Mouse (Mus musculus) myocyte (in vitro differentiated cells): ENCODE results near the gene Cebpe. TPM values are rescaled to one million over a fixed set of nuclear protein-coding genes. Genes with fewer than 3 reads are reported as not detected.

ENCODE experiments used
- H3K27me3 ChIP-seq: one replicate; pipeline ENCODE4 v1.6.1; 2011; ENCODE audit not compliant: control insufficient read depth, insufficient read depth, insufficient read length
- H3K36me3 ChIP-seq: one replicate; pipeline ENCODE4 v1.6.1; 2011; ENCODE audit not compliant: control insufficient read depth, insufficient read depth
- H3K4me2 ChIP-seq: one replicate; pipeline ENCODE4 v1.6.1; 2011; ENCODE audit warnings: low read depth, control low read depth
- H3K4me3 ChIP-seq: one replicate; pipeline ENCODE4 v1.5.1; 2011; ENCODE audit warnings: mild to moderate bottlenecking, control low read depth, moderate library complexity
- H3K79me2 ChIP-seq: one replicate; pipeline ENCODE4 v1.6.1; 2011; ENCODE audit not compliant: control insufficient read depth, insufficient read depth
- H3ac ChIP-seq: one replicate; pipeline ENCODE4 v1.6.1; 2011; ENCODE audit not compliant: control insufficient read depth, insufficient read length
- CEBPB ChIP-seq: IDR thresholded peaks from 2 replicates; pipeline ENCODE4 v1.6.1; 2011; ENCODE audit warnings: mild to moderate bottlenecking, moderate library complexity; ENCODE audit not compliant: poor library complexity, insufficient read depth, severe bottlenecking
- E2F4 ChIP-seq: IDR thresholded peaks from one replicate; pipeline ENCODE4 v1.6.1; 2011; ENCODE audit warnings: mild to moderate bottlenecking, control low read depth, moderate library complexity; ENCODE audit not compliant: insufficient read depth
- MAX ChIP-seq: IDR thresholded peaks from one replicate; pipeline ENCODE4 v1.6.1; 2011; ENCODE audit warnings: low read depth, mild to moderate bottlenecking, control low read depth
- MYOD1 ChIP-seq, 3 experiments: IDR thresholded peaks; one replicate each; pipeline ENCODE4 v1.6.1; 2011; ENCODE audit warnings: control low read depth in 2 of 3, low read depth in 2 of 3, mild to moderate bottlenecking in 2 of 3, moderate library complexity in 1 of 3; ENCODE audit not compliant: insufficient read length in 2 of 3, control insufficient read depth in 1 of 3
- MYOG ChIP-seq, 3 experiments: IDR thresholded peaks; one replicate each; pipeline ENCODE4 v1.6.1; 2011; ENCODE audit warnings: control low read depth in 2 of 3, low read depth in 2 of 3, mild to moderate bottlenecking in 2 of 3; ENCODE audit not compliant: insufficient read length in 2 of 3, control insufficient read depth in 1 of 3, insufficient read depth in 1 of 3
- POLR2A ChIP-seq: IDR thresholded peaks from one replicate; pipeline ENCODE4 v1.6.1; 2011; ENCODE audit warnings: low read depth, mild to moderate bottlenecking, control low read depth, moderate library complexity; ENCODE audit not compliant: insufficient read length
- POLR2AphosphoS2 ChIP-seq: IDR thresholded peaks from one replicate; pipeline ENCODE4 v1.6.1; 2011; ENCODE audit warnings: low read depth, control low read depth; ENCODE audit not compliant: insufficient read length
- REST ChIP-seq: IDR thresholded peaks from one replicate; pipeline ENCODE4 v1.6.1; 2011; ENCODE audit warnings: mild to moderate bottlenecking, control low read depth, moderate library complexity; ENCODE audit not compliant: insufficient read depth, insufficient read length
- SRF ChIP-seq: IDR thresholded peaks from one replicate; pipeline ENCODE4 v1.6.1; 2011; ENCODE audit warnings: low read depth; ENCODE audit not compliant: control insufficient read depth, insufficient read length
- TCF12 ChIP-seq: IDR thresholded peaks from one replicate; pipeline ENCODE4 v1.6.1; 2011; ENCODE audit warnings: mild to moderate bottlenecking, control low read depth; ENCODE audit not compliant: poor library complexity, insufficient read depth, severe bottlenecking
- TCF3 ChIP-seq: IDR thresholded peaks from one replicate; pipeline ENCODE4 v1.6.1; 2011; ENCODE audit warnings: low read depth, control low read depth; ENCODE audit not compliant: insufficient read length
- USF1 ChIP-seq: IDR thresholded peaks from one replicate; pipeline ENCODE4 v1.6.1; 2011; ENCODE audit warnings: low read depth, mild to moderate bottlenecking, control low read depth, moderate library complexity
- polyA plus RNA-seq: library from polyadenylated mRNA; unstranded; fragments of >200 nt; fragmentation: generic; extraction: Trizol; gene quantifications from one replicate; pipeline ENCODE4 v1.2.1, GENCODE M21; 2012; ENCODE audit warnings: missing spikeins

Gene Cebpe
- polyA plus RNA-seq, 1 experiment = not detected

DNA sequence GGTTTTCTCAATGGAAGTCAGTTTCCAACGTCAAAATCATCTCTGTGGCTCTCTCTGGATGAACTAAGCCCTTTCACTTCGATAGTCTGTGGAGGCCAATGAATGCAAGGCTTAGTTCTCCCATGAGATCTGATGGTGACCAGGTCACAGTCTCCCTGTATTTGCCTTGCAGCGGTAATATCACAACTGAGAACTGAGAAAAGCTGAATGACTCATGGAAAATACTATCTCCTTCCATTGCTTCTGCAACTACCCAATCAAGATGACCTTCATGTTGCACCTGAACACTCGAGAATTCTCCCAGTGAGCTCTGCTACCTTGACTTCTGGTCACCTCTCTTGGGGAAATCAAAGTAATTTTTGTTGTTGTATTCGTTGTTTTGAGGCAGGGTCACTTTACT, 15.6 kb upstream of the Cebpe start:
- Histone ChIP-seq H3K36me3 (no peaks in the 10 kb centered on the region), H3ac (no peak overlapping the region), H3K27me3 (peaks cover 44% of the 10 kb centered on the region), H3K4me2 (no peak overlapping the region), H3K4me3 (no peak overlapping the region), H3K79me2 (no peaks in the 10 kb centered on the region)
- no peak for TF ChIP-seq TCF3

DNA sequence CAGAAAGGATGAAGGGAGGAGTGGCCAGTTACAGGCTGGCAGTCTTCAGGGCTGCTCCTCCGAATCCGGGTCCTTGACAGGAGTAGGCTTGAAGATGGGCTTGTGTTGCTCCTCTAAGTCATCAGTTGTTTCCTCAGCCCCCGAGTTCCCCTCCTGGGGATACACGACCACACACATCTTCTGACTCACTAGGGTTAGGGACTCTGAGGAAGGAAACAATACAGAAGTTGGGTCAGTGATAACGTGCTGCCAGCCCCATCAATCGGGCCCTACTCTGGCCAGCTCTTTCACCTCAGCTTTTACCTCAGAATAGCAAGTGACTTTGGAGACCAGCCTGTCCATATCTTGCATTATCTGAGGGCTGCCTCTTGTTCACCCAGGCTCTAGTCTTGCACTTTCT, 12.1 kb upstream of the Cebpe start:
- TF ChIP-seq E2F4 (no peak), CEBPB (no peak), USF1 (no peak), MYOG (IDR thresholded peaks at IDR 0.05; ENCODE audit: control insufficient read depth in 1 of 3, insufficient read depth in 1 of 3, insufficient read length in 2 of 3, low read depth in 2 of 3) (no peak), SRF (no peak), TCF12 (no peak), REST (no peak), MYOD1 (IDR thresholded peaks at IDR 0.05; ENCODE audit: control insufficient read depth in 1 of 3, insufficient read length in 2 of 3, low read depth in 2 of 3) (no peak), MAX (no peak), POLR2AphosphoS2 (no peak), POLR2A (no peak), TCF3 (no peak)
- peaks cover 35% of the 10 kb centered on the region for H3K27me3 ChIP-seq
- no peaks in the 10 kb centered on the region for H3K79me2 ChIP-seq
- H3K4me2 ChIP-seq = no peak overlapping the region
- H3K36me3 ChIP-seq = no peaks in the 10 kb centered on the region
- H3ac ChIP-seq = no peak overlapping the region
- H3K4me3 ChIP-seq = no peak overlapping the region

DNA sequence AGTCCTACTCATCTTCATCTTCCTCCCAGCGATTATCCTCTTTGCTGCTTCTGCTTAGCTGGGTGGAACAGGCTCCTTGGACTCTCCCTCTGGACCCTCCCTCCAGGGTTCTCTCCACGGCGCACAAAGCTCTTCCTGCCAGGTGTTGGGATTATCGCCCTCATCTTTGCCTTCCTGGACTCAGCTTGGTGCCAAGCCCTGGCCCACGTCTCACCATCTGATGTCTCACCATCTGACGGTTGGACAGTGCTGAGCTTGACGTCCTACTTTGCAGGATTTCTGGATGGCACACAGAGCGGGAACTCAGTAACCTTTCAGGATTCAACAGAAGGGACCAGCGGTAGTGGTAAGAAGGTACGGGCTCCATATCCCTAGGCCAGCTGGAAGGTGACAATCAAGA, 9.7 kb upstream of the Cebpe start:
- H3K4me3 ChIP-seq = no peak overlapping the region
- peaks cover 35% of the 10 kb centered on the region for H3K27me3 ChIP-seq
- H3K4me2 ChIP-seq = no peak overlapping the region
- H3ac ChIP-seq = no peak overlapping the region
- H3K36me3 ChIP-seq = no peaks in the 10 kb centered on the region
- no peaks in the 10 kb centered on the region for H3K79me2 ChIP-seq
- no peak for TF ChIP-seq MYOD1 (IDR thresholded peaks at IDR 0.05; ENCODE audit: control insufficient read depth in 1 of 3, insufficient read length in 2 of 3, low read depth in 2 of 3)

DNA sequence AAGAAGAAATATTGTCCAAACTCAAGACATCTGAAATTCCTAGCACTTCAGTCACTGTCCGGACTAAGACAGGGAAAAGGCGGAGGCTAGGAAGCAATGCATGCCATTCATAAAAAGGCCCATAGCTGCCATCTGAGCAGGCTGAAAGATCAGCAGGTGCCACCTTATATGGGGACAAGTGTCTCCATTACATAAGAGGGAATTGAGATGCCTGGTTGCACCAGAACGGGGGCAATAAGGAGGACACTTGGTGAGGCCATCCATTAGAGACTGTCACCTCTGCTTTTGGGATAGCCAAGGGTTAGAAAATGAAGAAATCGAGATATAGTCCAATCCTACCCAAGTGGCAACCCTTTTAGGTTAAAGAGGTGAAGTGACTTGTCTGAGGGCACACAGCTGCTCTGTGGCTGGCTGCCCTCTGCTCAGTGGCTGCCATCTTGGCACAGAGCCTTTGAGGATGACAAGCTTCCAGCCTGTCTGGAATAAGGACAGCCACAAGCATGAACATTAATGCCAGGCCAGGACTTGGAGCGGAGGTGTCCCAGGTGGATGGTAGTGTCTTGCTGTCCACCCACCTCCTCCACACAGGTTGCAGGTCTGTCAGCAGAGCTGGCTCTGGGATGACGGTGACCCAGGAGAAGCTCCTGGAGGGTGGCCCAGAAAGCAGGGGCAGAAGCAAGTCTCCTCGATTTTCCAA, 8.8 kb upstream of the Cebpe start:
- no peak overlapping the region for H3K4me3 ChIP-seq
- no peaks in the 10 kb centered on the region for H3K79me2 ChIP-seq
- H3K27me3 ChIP-seq = peaks cover 35% of the 10 kb centered on the region
- TF ChIP-seq MYOG (IDR thresholded peaks at IDR 0.05; ENCODE audit: control insufficient read depth in 1 of 3, insufficient read depth in 1 of 3, insufficient read length in 2 of 3, low read depth in 2 of 3) (peak in 1 of 3 experiments; percentile 16), E2F4 (no peak), MYOD1 (IDR thresholded peaks at IDR 0.05; ENCODE audit: control insufficient read depth in 1 of 3, insufficient read length in 2 of 3, low read depth in 2 of 3) (peak in 1 of 3 experiments; percentile 46)
- H3ac ChIP-seq = no peak overlapping the region
- no peaks in the 10 kb centered on the region for H3K36me3 ChIP-seq
- no peak overlapping the region for H3K4me2 ChIP-seq

DNA sequence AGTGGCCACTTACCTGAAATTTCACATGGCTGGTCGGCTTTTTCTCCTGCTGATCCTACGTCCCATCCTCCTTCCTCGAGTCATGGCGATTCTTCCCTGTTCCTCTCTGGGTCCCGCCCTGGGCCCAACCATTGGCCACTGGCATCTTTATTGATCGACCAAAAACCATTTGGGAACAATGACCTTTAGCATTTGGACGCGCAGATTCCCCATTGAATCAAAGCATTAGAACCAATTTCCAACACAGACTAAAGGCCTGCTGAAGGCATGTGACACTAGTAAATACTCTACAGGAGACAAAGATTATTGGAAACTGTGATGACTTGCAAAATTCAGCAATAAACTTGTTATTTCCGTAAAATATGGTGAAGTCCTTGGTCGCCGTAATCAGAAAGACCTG, 8.1 kb upstream of the Cebpe start:
- Histone ChIP-seq H3K79me2 (no peaks in the 10 kb centered on the region), H3K4me2 (no peak overlapping the region), H3K4me3 (no peak overlapping the region), H3K36me3 (no peaks in the 10 kb centered on the region), H3ac (no peak overlapping the region), H3K27me3 (peaks cover 33% of the 10 kb centered on the region)
- TF ChIP-seq TCF3 (no peak), POLR2A (no peak), SRF (no peak), TCF12 (no peak), POLR2AphosphoS2 (no peak), CEBPB (no peak), MYOD1 (IDR thresholded peaks at IDR 0.05; ENCODE audit: control insufficient read depth in 1 of 3, insufficient read length in 2 of 3, low read depth in 2 of 3) (no peak), E2F4 (no peak), REST (no peak), USF1 (no peak), MAX (no peak), MYOG (IDR thresholded peaks at IDR 0.05; ENCODE audit: control insufficient read depth in 1 of 3, insufficient read depth in 1 of 3, insufficient read length in 2 of 3, low read depth in 2 of 3) (no peak)

DNA sequence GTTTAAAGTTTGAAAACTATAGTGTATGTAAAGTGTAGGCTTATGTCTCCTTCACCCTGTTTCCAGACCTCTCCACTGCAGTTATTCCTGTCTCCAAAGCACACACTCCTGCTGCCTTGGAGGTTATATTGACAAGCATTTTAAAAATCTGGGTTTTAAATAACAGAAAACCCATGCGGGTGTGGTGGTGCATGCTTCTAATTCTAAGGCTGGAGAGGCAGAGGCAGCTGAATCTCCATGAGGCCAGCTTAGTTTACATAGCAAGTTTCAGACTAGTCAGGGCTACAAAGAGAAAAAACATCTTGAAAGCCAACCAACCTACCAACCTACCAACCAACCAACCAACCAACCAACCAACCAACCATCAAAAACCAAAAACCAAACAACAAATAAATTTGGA, 3.4 kb upstream of the Cebpe start:
- peaks cover 22% of the 10 kb centered on the region for H3K27me3 ChIP-seq
- H3ac ChIP-seq = no peak overlapping the region
- no peaks in the 10 kb centered on the region for H3K36me3 ChIP-seq
- H3K79me2 ChIP-seq = no peaks in the 10 kb centered on the region
- no peak overlapping the region for H3K4me3 ChIP-seq
- TF ChIP-seq CEBPB (no peak), POLR2AphosphoS2 (no peak), MYOG (IDR thresholded peaks at IDR 0.05; ENCODE audit: control insufficient read depth in 1 of 3, insufficient read depth in 1 of 3, insufficient read length in 2 of 3, low read depth in 2 of 3) (no peak), MYOD1 (IDR thresholded peaks at IDR 0.05; ENCODE audit: control insufficient read depth in 1 of 3, insufficient read length in 2 of 3, low read depth in 2 of 3) (peak; percentile 16 to 80 (median 62)), SRF (no peak)
- H3K4me2 ChIP-seq = peak overlapping the region; percentile 64
